Mouse (Mus musculus): ENCODE measurements at regions not wholly inside any gene's neighbourhood (a gene's known extent, or its start where the extent isn't known, plus 50 kb on each side); places are given as distances from the start of the nearest gene placed in this dataset.
A peak's percentile ranks its signal among the peaks of the same experiment; 100 is the strongest.

- DNase-seq (ENCODE audit: low spot score) = peak; percentile 6
These were observed 569.9 kb upstream of the Gm10800 start for GRCm38 (mm10) chr2:99236968-99237367.

Data from testis, postnatal 14 days (tissue).